Mouse (Mus musculus) common myeloid progenitor, adult 5-6 weeks (primary cell): ENCODE measurements around the gene Gm9903. TPM values are rescaled to one million over a fixed set of nuclear protein-coding genes. Genes with fewer than 3 reads are reported as not detected.

Source experiments
- ATAC-seq: replicated peaks from 2 replicates; pipeline ENCODE4 v1.8.0; 2016; ENCODE audit warnings: low read depth, mild to moderate bottlenecking, moderate TSS enrichment, inconsistent platforms; ENCODE audit not compliant: poor library complexity, severe bottlenecking
- total RNA-seq: library from RNA; stranded (forward); fragments of 200-1000, 187-1606 nt; gene quantifications from 2 replicates; pipeline ENCODE4 v1.2.3, GENCODE M21; 2017

Gm9903 gene
- total RNA-seq, 1 experiment from 2014 or later = not detected

DNA sequence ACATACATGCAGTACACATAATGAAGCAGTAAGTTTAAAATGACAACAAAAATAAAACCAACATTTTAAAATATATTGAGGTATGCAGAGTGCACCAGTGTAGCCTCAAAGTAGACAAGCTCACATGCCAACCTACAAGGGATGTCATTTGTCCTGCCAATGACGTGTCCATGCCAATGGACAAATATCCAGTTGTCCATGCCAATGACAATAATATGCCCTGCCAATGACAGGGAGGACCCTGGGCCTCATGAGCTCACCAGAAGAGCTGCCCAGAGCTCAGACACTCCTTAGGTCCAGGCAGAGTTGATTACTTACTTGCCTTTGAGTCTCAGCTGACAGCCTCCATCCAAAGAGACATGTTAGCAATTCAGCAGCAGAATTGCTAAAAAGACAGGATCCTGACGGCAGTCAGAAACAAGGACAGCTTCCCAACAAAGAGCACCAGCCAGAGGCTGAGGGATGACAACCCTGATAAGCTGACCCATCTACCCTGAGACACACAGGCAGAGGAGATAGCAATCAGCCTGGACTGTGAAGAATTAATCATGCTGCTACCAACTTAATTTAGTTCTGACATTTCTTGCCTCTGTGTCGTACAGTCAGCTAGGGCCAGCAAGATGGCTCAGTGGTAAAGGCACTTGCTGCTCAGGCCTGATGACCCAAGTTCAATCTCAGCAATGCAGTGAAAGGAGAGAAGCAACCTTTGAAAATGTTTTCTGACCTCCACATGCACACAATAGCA is 8.1 kb downstream of the Gm9903 start:
- ATAC-seq = no peak

- ATAC-seq = no peak
Observed at GRCm38 (mm10) chr5:33638826-33639225, 9.1 kb downstream of the Gm9903 start.

GRCm38 (mm10) chr5:33640652-33641051 is 10.9 kb downstream of the Gm9903 start:
- ATAC-seq = peak; percentile 80

DNA sequence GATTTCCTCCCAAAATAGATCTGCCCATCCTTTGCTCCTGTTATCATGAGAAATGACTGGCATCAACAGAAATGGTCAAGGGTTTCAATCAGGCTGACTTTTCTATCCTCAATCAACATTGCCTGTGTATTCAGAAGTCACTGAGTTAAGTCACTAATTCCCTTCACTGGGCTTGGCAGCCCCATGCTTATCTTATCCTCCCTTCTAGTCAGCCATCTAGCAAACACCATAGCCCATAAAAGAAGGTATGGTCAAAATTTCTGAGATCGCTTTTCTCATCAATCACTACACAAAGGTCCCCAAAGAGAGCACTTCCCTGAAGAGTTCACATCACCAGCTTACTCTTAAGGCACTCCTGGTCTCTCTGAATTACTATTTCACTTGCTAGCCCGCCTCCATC is 21.3 kb downstream of the Gm9903 start:
- no peak for ATAC-seq

GRCm38 (mm10) chr5:33651541-33651920 is 21.8 kb downstream of the Gm9903 start:
- ATAC-seq = no peak

DNA sequence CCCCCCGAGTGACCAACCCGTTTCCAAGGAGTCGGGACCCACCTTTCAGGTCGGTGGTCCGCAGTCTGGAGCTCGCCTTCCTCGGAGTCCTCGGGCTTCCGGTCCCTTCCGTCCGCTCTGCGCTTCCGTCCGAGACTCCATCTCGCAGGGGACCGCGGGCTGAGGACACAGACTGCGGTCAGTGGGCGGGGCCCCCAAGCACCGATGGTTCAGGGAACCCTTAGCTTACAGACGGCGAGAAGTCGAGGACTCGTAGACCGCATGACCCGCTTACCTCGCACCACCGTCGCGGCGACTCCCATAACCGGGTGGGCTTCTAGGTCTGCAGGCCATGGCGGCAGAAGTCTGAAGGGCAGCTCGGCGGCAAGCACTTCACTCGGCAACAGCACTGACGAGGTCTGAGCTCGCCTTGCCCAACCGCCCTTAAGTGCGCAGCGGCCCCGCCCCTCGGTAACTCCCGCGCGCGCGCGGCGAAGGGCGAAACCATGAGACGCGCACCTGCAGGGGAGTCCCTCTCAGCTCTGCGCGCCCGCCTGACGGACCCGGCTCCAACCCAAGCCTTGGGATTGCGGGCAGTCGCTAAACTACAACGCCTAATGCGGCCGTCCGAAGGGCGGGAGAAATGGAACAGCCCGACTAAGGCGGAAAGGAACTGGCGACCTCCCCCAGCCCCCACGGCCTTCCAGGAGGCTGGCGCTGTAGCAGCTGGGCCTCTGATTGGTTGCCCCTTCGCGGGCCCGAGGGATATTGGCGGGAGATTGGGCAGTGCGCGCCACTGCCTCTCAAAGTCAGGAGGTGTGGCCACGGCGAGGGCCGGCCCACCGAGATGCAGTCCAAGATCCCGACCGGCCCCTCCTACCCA is 22.4 kb downstream of the Gm9903 start, which contains the start of gene Slbp:
Slbp (minus strand) TSS at position 654 of the 862 bp plus-strand sequence.
- ATAC-seq = peak; percentile 84

- 0 out of 2 replicates have a peak, but pooled peaks have one; percentile 0 for ATAC-seq
Observed at GRCm38 (mm10) chr5:33652783-33653173, 23.1 kb downstream of the Gm9903 start.

- no peak for ATAC-seq
Observed at GRCm38 (mm10) chr5:33654424-33654823, 24.7 kb downstream of the Gm9903 start.

DNA sequence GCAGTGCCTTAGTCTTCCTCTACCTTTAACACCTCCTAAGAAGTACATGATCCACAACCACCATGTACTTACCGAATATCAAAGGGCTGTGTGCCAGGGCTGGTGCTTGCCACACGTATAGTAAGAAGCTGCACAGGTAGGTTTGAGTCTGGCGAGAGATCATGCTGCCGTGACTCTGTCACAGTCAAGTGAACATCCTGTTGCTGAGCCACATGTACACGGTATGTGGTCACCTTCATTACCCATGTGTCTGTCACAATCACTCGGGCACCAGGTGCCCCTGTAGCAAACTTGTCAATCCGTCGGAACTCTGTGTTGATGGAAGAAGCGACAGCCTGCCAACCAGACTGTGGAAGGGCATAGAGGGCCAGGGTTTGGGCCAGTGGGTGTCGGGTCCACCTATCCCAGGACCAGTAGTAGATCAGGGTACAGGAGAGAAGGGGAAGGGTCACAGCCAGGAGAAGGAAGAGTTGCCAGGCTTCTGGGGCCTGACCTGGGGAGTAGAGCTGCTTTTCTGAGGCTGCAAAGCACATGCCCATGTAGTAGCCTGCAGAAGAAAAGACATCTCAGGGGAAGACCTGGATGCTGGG is 25.6 kb downstream of the Gm9903 start:
- ATAC-seq = no peak

DNA sequence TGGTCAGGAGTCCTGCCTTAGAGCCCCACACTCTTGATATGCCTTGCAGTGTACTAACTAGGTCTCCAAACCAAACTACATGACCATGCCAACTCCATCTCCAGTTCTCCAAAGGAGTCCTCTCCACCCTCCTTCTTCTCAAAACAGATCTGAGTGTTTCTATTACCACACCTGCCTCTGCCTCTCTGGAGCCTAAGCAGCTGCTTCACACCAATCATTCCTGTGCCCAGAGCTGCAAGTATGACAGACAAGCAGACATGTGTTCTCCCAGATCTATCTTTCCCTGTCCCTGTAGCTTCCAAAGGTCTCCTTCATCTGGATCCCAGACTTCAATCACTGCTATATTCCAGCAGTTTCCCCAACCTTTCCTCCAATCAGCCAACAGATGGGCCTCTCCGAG is 27.0 kb downstream of the Gm9903 start:
- ATAC-seq = no peak

DNA sequence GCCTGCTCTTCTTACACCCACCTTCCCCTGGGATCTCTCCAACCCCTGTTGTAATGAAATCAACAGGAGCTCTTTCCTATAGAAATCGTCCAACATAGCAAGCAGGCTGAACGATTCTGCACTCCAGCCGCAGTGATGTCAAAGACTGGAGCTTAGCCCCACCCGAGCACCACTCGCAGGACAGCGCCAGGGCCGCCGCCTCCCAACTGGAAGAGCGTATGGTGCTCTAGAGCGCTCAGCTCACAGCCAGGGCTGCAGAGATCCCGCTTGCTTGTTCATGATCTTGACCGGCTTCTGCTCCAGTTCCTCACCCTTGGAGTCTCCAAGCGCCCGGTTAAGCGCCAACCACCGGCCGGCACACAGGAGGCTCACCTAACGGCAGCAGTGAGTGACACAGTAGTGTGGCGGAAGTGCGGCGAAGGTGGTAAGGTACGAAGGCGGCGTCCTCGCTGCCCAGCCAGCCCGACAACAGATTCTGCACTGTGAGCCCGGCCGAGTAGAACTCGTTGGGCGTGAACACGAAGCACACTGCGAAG is 27.6 kb downstream of the Gm9903 start:
- ATAC-seq = peak; percentile 39

GRCm38 (mm10) chr5:33657787-33658663 is 28.3 kb downstream of the Gm9903 start, which contains the start of the genes Tacc3 and Tmem129:
Gene Tacc3 (plus strand): TSS chr5:33658128.
Gene Tmem129 (minus strand): TSS chr5:33658416.
- peak; percentile 88 for ATAC-seq

- 0 out of 2 replicates have a peak, but pooled peaks have one; percentile 0 for ATAC-seq
Observed at GRCm38 (mm10) chr5:33658664-33659050, 28.9 kb downstream of the Gm9903 start.

GRCm38 (mm10) chr5:33668223-33668622 is 38.5 kb downstream of the Gm9903 start:
- peak; percentile 69; the same call in 1 of the 2 replicates for ATAC-seq

DNA sequence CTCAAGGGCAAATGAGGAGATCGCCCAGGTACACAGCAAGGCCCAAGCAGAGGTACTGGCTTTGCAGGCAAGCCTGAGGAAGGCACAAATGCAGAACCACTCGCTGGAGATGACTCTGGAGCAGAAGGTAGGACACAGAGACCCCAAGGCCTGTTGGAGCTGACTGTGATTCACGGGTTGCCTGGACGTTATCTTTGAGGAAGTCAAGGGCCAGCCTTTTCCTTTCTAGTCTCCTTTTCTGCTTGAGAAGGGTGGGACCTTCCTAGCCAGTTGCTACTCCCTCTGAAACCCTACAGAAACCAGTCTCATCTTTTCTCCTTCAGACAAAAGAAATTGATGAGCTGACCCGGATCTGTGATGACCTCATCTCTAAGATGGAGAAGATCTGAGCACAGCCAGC is 41.9 kb downstream of the Gm9903 start:
- peak; percentile 34; the same call in 1 of the 2 replicates for ATAC-seq

DNA sequence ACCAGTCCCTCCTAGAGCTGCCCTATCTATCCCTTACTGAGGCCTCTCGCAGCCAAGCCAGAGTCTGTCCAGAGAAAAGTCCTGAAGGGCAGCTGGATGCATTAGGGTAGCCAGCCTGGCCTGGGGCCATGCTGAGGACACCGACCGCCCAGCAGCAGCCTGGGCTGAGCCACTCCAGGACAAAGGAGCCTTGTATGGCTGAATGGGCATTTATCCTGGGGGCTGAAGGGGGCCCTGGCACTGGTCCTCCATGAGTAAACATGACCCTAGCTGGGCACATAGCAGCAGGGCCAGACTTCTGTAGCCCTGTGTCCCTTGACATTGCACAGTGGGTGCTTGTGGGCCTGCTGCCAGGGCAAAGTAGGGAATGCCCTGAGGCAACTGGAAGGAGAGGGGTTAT is 44.7 kb downstream of the Gm9903 start:
- no peak for ATAC-seq

GRCm38 (mm10) chr5:33675964-33676363 is 46.2 kb downstream of the Gm9903 start:
- peak; percentile 61; the same call in 1 of the 2 replicates for ATAC-seq

GRCm38 (mm10) chr5:33678244-33678643 is 48.5 kb downstream of the Gm9903 start:
- no peak for ATAC-seq

- no peak for ATAC-seq
Observed at GRCm38 (mm10) chr5:33681044-33681443, 51.3 kb downstream of the Gm9903 start.
